Mouse (Mus musculus) brain, embryonic 14.5 days (tissue): ENCODE data around the gene Rbm20.

ENCODE experiments used
- CTCF ChIP-seq: fragments of 200-500 bp; IDR thresholded peaks from 2 replicates; pipeline ENCODE4 v1.5.1; 2012; ENCODE audit warnings: inconsistent platforms, mild to moderate bottlenecking, moderate library complexity, borderline replicate concordance; ENCODE audit not compliant: insufficient read depth, insufficient read length; ENCODE audit errors: extremely low read depth
- POLR2A ChIP-seq: fragments of 200-500 bp; IDR thresholded peaks from 2 replicates; pipeline ENCODE4 v1.6.1; 2012; ENCODE audit warnings: mild to moderate bottlenecking, inconsistent platforms, borderline replicate concordance; ENCODE audit not compliant: poor library complexity, insufficient read depth, insufficient read length, severe bottlenecking; ENCODE audit errors: extremely low read depth

DNA sequence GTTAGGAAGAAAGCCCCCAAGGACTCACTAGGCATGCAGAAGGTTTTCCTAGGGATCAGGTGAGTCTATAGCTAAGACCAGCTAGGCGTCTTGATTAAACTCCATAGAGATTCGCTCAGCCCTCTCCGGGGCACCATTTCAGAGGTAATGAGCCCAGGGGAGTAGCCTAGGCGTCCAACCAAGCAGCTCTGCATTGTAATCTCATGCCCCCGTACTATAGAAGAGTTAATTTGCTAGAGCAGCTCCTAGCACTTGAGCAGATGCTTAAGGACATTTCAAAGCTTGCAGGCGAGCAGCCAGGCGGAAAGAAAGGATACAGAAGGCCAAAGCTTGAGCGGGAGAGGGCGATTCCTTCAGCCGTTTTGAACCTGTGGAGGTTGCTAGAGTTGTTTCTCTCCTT lies 208.3 kb downstream of the Rbm20 start:
- TF ChIP-seq CTCF (no peak), POLR2A (no peak)
